Mouse (Mus musculus) liver, postnatal 0 days (tissue): ENCODE data around the gene Glb1l2. TPM values are rescaled to one million over a fixed set of nuclear protein-coding genes. Genes with fewer than 3 reads are reported as not detected.

Source experiments
- ATAC-seq: fragments of 200-750 bp; cut with Nextera tagmentation; 2 replicates; pipeline ENCODE4 v1.8.0; 2017; ENCODE audit warnings: mild to moderate bottlenecking, moderate library complexity
- DNase-seq: peaks from one replicate; pipeline ENCODE4 v3.0.0-alpha.2; 2016
- H3K27ac ChIP-seq: fragments of 300-500 bp; sonication (generic); 2 replicates; pipeline ENCODE4 v1.5.1; 2014; ENCODE audit warnings: antibody characterized with exemption, moderate library complexity, mild to moderate bottlenecking, low read depth
- H3K27me3 ChIP-seq: fragments of 300-500 bp; sonication (generic); 2 replicates; pipeline ENCODE4 v1.6.1; 2014; ENCODE audit warnings: low read length, control low read depth, mixed read lengths; ENCODE audit not compliant: insufficient read depth
- H3K36me3 ChIP-seq: fragments of 300-500 bp; sonication (generic); replicated peaks from 2 replicates; pipeline ENCODE4 v1.6.1; 2014; ENCODE audit warnings: mild to moderate bottlenecking, control low read depth, low read length, moderate library complexity, mixed read lengths; ENCODE audit not compliant: insufficient read depth
- H3K4me1 ChIP-seq: fragments of 300-500 bp; sonication (generic); 2 replicates; pipeline ENCODE4 v1.6.1; 2014; ENCODE audit warnings: antibody characterized with exemption, mild to moderate bottlenecking, control low read depth; ENCODE audit not compliant: insufficient read depth
- H3K4me2 ChIP-seq: fragments of 300-500 bp; sonication (generic); 2 replicates; pipeline ENCODE4 v1.6.1; 2014; ENCODE audit warnings: low read depth, mild to moderate bottlenecking, low read length, moderate library complexity, mixed read lengths
- H3K4me3 ChIP-seq: fragments of 300-500 bp; sonication (generic); 2 replicates; pipeline ENCODE4 v1.5.1; 2014; ENCODE audit warnings: low read depth, low read length
- H3K9ac ChIP-seq: fragments of 300-500 bp; sonication (generic); replicated peaks from 2 replicates; pipeline ENCODE4 v1.6.1; 2014; ENCODE audit warnings: mild to moderate bottlenecking, moderate library complexity
- H3K9me3 ChIP-seq: fragments of 300-500 bp; sonication (generic); 2 replicates; pipeline ENCODE4 v1.6.1; 2016; ENCODE audit warnings: mild to moderate bottlenecking, control low read depth, low read length, mixed read lengths
- CTCF ChIP-seq: sonication (generic); IDR thresholded peaks from 2 replicates; pipeline ENCODE4 v1.5.1; 2016; ENCODE audit warnings: antibody characterized with exemption, low read depth
- EP300 ChIP-seq: IDR thresholded peaks from 2 replicates; pipeline ENCODE4 v1.6.1; 2016; ENCODE audit warnings: antibody characterized with exemption, low read depth, mild to moderate bottlenecking
- WGBS: fragments of 180-500 bp; shearing (Covaris S2); extraction: QIAGEN DNeasy Blood & Tissue Kit; methylation state at CpG from one replicate; pipeline ENCODE4 v1.1.7; 2014; ENCODE audit not compliant: insufficient replicate concordance; 5-methylcytosine and 5-hydroxymethylcytosine counted together
- polyA plus RNA-seq: library from polyadenylated mRNA; unstranded; fragments of >200 nt; fragmentation: Nextera tagmentation; extraction: Ambion mirVana; gene quantifications from 2 replicates; pipeline ENCODE4 v1.2.1, GENCODE M21; 2015

The Glb1l2 gene
- polyA plus RNA-seq, 1 experiment from 2014 or later: not detected

GRCm38 (mm10) chr9:26768181-26768580 is 38.1 kb downstream of the Glb1l2 start:
- TF ChIP-seq EP300: no peak
- no peak for TF ChIP-seq CTCF
- WGBS: 67% methylated on average over 3 of the region's 3 CpGs
- no peak for ATAC-seq

GRCm38 (mm10) chr9:26762477-26762876 is 43.8 kb downstream of the Glb1l2 start:
- DNase-seq (no peak), ATAC-seq (no peak)
- Histone ChIP-seq H3K4me1 (no peaks in the 10 kb centered on the region), H3K27me3 (no peaks in the 10 kb centered on the region), H3K36me3 (no peaks in the 10 kb centered on the region), H3K27ac (no peak overlapping the region), H3K9ac (no peak overlapping the region), H3K4me2 (no peak overlapping the region), H3K4me3 (no peak overlapping the region), H3K9me3 (no peaks in the 10 kb centered on the region)
- WGBS: 73% methylated on average over 6 of the region's 6 CpGs
- no peak for TF ChIP-seq EP300
- no peak for TF ChIP-seq CTCF

More at GRCm38 (mm10) chr9:26768181-26768580, 38.1 kb downstream of the Glb1l2 start:
- Histone ChIP-seq H3K27ac (no peak overlapping the region), H3K4me2 (no peak overlapping the region), H3K4me1 (no peaks in the 10 kb centered on the region), H3K9me3 (no peaks in the 10 kb centered on the region), H3K36me3 (no peaks in the 10 kb centered on the region), H3K27me3 (no peaks in the 10 kb centered on the region), H3K9ac (no peak overlapping the region), H3K4me3 (no peak overlapping the region)
- no peak for DNase-seq

GRCm38 (mm10) chr9:26760576-26760975 is 45.7 kb downstream of the Glb1l2 start:
- Histone ChIP-seq H3K27ac (no peak overlapping the region), H3K9ac (no peak overlapping the region), H3K27me3 (no peaks in the 10 kb centered on the region), H3K36me3 (no peaks in the 10 kb centered on the region), H3K4me3 (no peak overlapping the region), H3K9me3 (no peaks in the 10 kb centered on the region), H3K4me1 (no peaks in the 10 kb centered on the region), H3K4me2 (no peak overlapping the region)
- 70% methylated on average over 5 of the region's 5 CpGs for WGBS
- TF ChIP-seq CTCF: no peak
- no peak for TF ChIP-seq EP300
- ATAC-seq (no peak), DNase-seq (no peak)

- Histone ChIP-seq H3K4me3 (no peak overlapping the region), H3K4me1 (no peaks in the 10 kb centered on the region), H3K4me2 (no peak overlapping the region), H3K9me3 (no peaks in the 10 kb centered on the region), H3K36me3 (no peaks in the 10 kb centered on the region), H3K27ac (no peak overlapping the region), H3K9ac (no peak overlapping the region), H3K27me3 (no peaks in the 10 kb centered on the region)
- DNase-seq (no peak), ATAC-seq (no peak)
- TF ChIP-seq CTCF (no peak), EP300 (no peak)
- 29% methylated on average over 9 of the region's 9 CpGs for WGBS
These were observed 46.2 kb downstream of the Glb1l2 start for GRCm38 (mm10) chr9:26760081-26760480.

- Histone ChIP-seq H3K4me2 (no peak overlapping the region), H3K27ac (no peak overlapping the region), H3K4me3 (no peak overlapping the region), H3K27me3 (no peaks in the 10 kb centered on the region), H3K9me3 (no peaks in the 10 kb centered on the region), H3K36me3 (no peaks in the 10 kb centered on the region), H3K9ac (no peak overlapping the region), H3K4me1 (no peaks in the 10 kb centered on the region)
- no peak for TF ChIP-seq EP300
- 67% methylated on average over 4 of the region's 4 CpGs for WGBS
- no peak for DNase-seq
- ATAC-seq: no peak
These were observed 57.4 kb downstream of the Glb1l2 start for GRCm38 (mm10) chr9:26748893-26749292.

- Histone ChIP-seq H3K4me3 (no peak overlapping the region), H3K27me3 (no peaks in the 10 kb centered on the region), H3K4me2 (no peak overlapping the region), H3K9ac (no peak overlapping the region), H3K27ac (no peak overlapping the region), H3K4me1 (no peaks in the 10 kb centered on the region), H3K36me3 (no peaks in the 10 kb centered on the region), H3K9me3 (no peaks in the 10 kb centered on the region)
- TF ChIP-seq CTCF: no peak
- TF ChIP-seq EP300: no peak
- no peak for DNase-seq
- 46% methylated on average over 4 of the region's 4 CpGs for WGBS
- ATAC-seq: no peak
These were observed 59.1 kb downstream of the Glb1l2 start for GRCm38 (mm10) chr9:26747121-26747520.

GRCm38 (mm10) chr9:26742817-26743216 is 63.5 kb downstream of the Glb1l2 start:
- 73% methylated on average over 3 of the region's 3 CpGs for WGBS
- H3K9me3 ChIP-seq: no peaks in the 10 kb centered on the region
- H3K36me3 ChIP-seq: no peaks in the 10 kb centered on the region
- no peak overlapping the region for H3K9ac ChIP-seq
- TF ChIP-seq CTCF (no peak), EP300 (no peak)
- DNase-seq (no peak), ATAC-seq (no peak)
- H3K4me1 ChIP-seq: no peaks in the 10 kb centered on the region
- H3K4me3 ChIP-seq: no peak overlapping the region
- H3K27ac ChIP-seq: no peak overlapping the region
- H3K27me3 ChIP-seq: no peaks in the 10 kb centered on the region
- no peak overlapping the region for H3K4me2 ChIP-seq
